Mouse (Mus musculus) hindbrain, embryonic 15.5 days (tissue): ENCODE measurements around the gene Tpd52l1. TPM values are rescaled to one million over a fixed set of nuclear protein-coding genes. Genes with fewer than 3 reads are reported as not detected.

Experiments used
- ATAC-seq: fragments of 200-750 bp; cut with Nextera tagmentation; 2 replicates; pipeline ENCODE4 v1.8.0; 2017; ENCODE audit warnings: low read depth, moderate number of reproducible peaks, moderate TSS enrichment; ENCODE audit not compliant: low FRiP score
- H3K27ac ChIP-seq: fragments of 300-500 bp; sonication (generic); replicated peaks from 2 replicates; pipeline ENCODE4 v1.5.1; 2015; ENCODE audit warnings: mild to moderate bottlenecking, inconsistent platforms
- H3K27me3 ChIP-seq: fragments of 300-500 bp; sonication (generic); 2 replicates; pipeline ENCODE4 v1.6.1; 2015; ENCODE audit warnings: control low read depth, inconsistent platforms
- H3K36me3 ChIP-seq: fragments of 300-500 bp; sonication (generic); 2 replicates; pipeline ENCODE4 v1.6.1; 2015; ENCODE audit warnings: control low read depth, inconsistent platforms
- H3K4me1 ChIP-seq: fragments of 300-500 bp; sonication (generic); replicated peaks from 2 replicates; pipeline ENCODE4 v1.6.1; 2015; ENCODE audit warnings: control low read depth, inconsistent platforms
- H3K4me2 ChIP-seq: fragments of 300-500 bp; sonication (generic); 2 replicates; pipeline ENCODE4 v1.6.1; 2015; ENCODE audit warnings: moderate library complexity, mild to moderate bottlenecking, inconsistent platforms
- H3K4me3 ChIP-seq: fragments of 300-500 bp; sonication (generic); 2 replicates; pipeline ENCODE4 v1.5.1; 2015; ENCODE audit warnings: mild to moderate bottlenecking, inconsistent platforms
- H3K9ac ChIP-seq: fragments of 300-500 bp; sonication (generic); 2 replicates; pipeline ENCODE4 v1.6.1; 2015; ENCODE audit warnings: inconsistent platforms
- H3K9me3 ChIP-seq: fragments of 300-500 bp; sonication (generic); 2 replicates; pipeline ENCODE4 v1.6.1; 2016; ENCODE audit warnings: control low read depth, inconsistent platforms
- WGBS: fragments of 180-500 bp; shearing (Covaris S2); methylation state at CpG from one replicate; pipeline ENCODE4 v1.1.7; 2015; 5-methylcytosine and 5-hydroxymethylcytosine counted together
- polyA plus RNA-seq: library from polyadenylated mRNA; unstranded; fragments of >200 nt; fragmentation: Nextera tagmentation; extraction: Ambion mirVana; gene quantifications from 2 replicates; pipeline ENCODE4 v1.2.1, GENCODE M21; 2015

The Tpd52l1 gene
- polyA plus RNA-seq, 1 experiment from 2014 or later: 40.8 TPM

DNA sequence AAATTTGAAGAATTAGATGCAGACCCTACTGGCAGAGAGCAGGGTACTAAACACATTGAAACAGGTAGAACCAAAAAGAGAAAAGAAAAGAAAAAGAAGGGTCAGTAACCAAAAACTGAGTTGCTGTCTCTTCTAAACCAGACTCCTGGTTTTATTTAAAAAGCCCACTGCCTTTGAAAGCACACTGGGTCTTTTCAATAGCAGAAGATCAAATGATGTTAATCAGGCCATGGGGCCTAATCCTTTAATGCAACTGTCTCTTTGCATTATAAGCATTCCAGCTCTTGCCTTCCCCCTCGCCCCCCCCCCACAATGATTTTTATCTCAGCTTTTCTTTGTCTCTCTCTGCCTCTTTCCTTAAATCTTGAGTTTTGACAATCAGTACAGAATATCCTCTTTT, 149.3 kb downstream of the Tpd52l1 start:
- H3K9ac ChIP-seq: no peak overlapping the region
- H3K27me3 ChIP-seq: no peaks in the 10 kb centered on the region
- H3K4me1 ChIP-seq: no peaks in the 10 kb centered on the region
- no peak overlapping the region for H3K27ac ChIP-seq
- no peak overlapping the region for H3K4me3 ChIP-seq
- no peak for ATAC-seq
- H3K9me3 ChIP-seq: no peaks in the 10 kb centered on the region
- no peaks in the 10 kb centered on the region for H3K36me3 ChIP-seq
- 72% methylated on average over 1 of the region's 1 CpGs for WGBS
- H3K4me2 ChIP-seq: no peak overlapping the region

DNA sequence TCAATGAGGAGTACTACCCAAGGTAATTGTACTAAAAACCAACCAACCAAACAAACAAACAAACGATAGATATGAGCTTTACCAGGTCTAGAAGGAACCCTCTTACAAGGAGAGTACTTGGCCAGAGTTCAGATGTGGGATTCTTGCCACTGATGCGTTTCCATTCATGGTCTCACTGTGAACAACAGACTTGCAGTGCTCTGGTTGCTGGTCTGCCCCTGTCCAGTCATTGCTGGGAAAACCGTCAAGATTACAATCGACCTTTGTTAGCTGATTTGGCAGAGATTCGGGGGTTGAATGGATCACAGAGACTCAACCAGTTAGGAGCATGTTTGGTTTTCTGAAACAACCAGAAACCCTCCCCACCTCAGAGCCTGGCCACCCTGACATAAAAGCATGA, 150.1 kb downstream of the Tpd52l1 start:
- Histone ChIP-seq H3K9me3 (no peaks in the 10 kb centered on the region), H3K4me1 (no peaks in the 10 kb centered on the region), H3K4me2 (no peak overlapping the region), H3K27me3 (no peaks in the 10 kb centered on the region), H3K36me3 (no peaks in the 10 kb centered on the region), H3K27ac (no peak overlapping the region), H3K4me3 (no peak overlapping the region), H3K9ac (no peak overlapping the region)
- ATAC-seq: no peak
- WGBS: 39% methylated on average over 5 of the region's 5 CpGs

DNA sequence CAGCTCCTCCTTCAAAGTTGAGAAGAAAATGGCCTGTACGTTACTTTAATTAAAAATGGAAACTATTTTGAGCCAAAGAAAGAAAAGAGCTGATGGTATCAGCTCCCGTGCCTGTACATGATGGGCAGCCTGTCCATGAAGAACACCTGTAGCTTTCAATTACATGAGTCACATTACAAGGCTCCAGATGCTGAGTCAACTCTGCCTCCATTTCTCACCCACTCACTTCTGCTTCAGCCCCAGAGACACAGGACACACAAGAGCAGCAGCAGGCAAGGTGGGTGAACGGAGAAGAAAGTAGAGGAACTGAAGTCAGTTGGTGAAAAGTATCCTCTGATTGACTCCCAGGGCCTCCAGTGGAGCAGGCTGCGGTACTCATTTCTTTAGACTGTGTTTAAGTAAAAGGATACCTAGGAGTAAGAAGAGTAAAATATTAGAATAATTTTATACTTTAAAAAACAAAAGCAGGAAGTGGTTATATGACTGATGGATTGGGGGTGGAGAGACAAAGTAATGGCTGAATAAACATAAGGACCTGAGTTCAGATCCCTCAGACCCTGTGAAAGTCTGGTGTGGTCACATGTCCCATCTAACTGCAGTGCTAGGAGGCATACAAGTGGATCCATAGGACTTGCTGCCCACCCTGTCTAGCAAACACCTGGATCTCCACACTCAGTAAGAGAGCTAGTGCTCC, 156.9 kb downstream of the Tpd52l1 start:
- Histone ChIP-seq H3K9me3 (no peaks in the 10 kb centered on the region), H3K4me2 (no peak overlapping the region), H3K36me3 (no peaks in the 10 kb centered on the region), H3K27ac (no peak overlapping the region), H3K4me1 (no peaks in the 10 kb centered on the region), H3K27me3 (no peaks in the 10 kb centered on the region), H3K4me3 (no peak overlapping the region), H3K9ac (no peak overlapping the region)
- 96% methylated on average over 4 of the region's 4 CpGs for WGBS
- no peak for ATAC-seq

DNA sequence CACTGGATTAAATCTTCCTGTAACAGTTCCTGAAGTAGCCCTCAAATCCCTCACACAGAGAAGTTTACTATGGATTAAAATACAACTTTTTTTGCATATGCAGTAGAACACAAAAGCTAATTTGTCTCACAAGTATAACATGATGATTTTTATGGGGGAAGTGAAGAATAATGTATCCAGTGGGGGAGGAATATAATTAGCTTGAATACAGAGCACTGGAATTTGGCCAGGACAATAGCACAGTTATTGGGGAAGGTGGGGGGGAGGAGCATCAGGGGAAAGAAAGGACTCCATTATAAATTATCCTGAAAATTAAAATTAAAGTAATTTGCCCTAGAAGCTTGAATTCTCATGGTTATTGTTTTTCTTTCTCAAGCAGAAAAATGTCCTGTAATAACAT, 158.0 kb downstream of the Tpd52l1 start:
- Histone ChIP-seq H3K9me3 (no peaks in the 10 kb centered on the region), H3K9ac (no peak overlapping the region), H3K4me3 (no peak overlapping the region), H3K27ac (no peak overlapping the region), H3K27me3 (no peaks in the 10 kb centered on the region), H3K4me1 (no peaks in the 10 kb centered on the region), H3K36me3 (no peaks in the 10 kb centered on the region), H3K4me2 (no peak overlapping the region)
- no peak for ATAC-seq

Other genes starting within 250 kb of the Tpd52l1 start
- gene Hddc2, start 132.6 kb downstream of the Tpd52l1 start, polyA plus RNA-seq: 57.5 and 61.9 TPM in 2 replicates
- gene Rnf217, start 163.2 kb upstream of the Tpd52l1 start, polyA plus RNA-seq: 1.7 and 1.9 TPM in 2 replicates